Mouse (Mus musculus) ES-E14 (cell line): Measurements from ENCODE around the gene Scgb1b27. TPM values are rescaled to one million over a fixed set of nuclear protein-coding genes. Genes with fewer than 3 reads are reported as not detected.
A peak's percentile ranks its signal among the peaks of the same experiment; 100 is the strongest.
"Not testable (repeated sequence)": the region's sequence is repeated elsewhere in the genome, so short reads cannot be mapped to it uniquely, and the experiment has no call there.

Experiments
- DNase-seq: peaks from one replicate; pipeline ENCODE4 v3.0.0-alpha.2; 2013; ENCODE audit warnings: low read depth, low spot score
- H3K27ac ChIP-seq: 2 replicates; pipeline ENCODE4 v1.5.1; 2012; ENCODE audit warnings: low read depth, mild to moderate bottlenecking, low read length, moderate library complexity, mixed read lengths; ENCODE audit not compliant: poor library complexity, insufficient read depth, severe bottlenecking
- H3K36me3 ChIP-seq: 2 replicates; pipeline ENCODE4 v1.6.1; 2012; ENCODE audit warnings: mild to moderate bottlenecking, low read length, moderate library complexity, mixed read lengths; ENCODE audit not compliant: control insufficient read depth, poor library complexity, insufficient read depth, severe bottlenecking
- H3K4me1 ChIP-seq, 2 experiments: fragments of 150-350 bp in 1 of 2; sonication (generic) in 1 of 2; 2 replicates each; pipeline ENCODE4 v1.6.1; 2012; ENCODE audit warnings: low read length in 2 of 2, mild to moderate bottlenecking in 1 of 2, mixed read lengths in 1 of 2; ENCODE audit not compliant: control insufficient read depth in 2 of 2, insufficient read depth in 2 of 2, poor library complexity in 1 of 2
- H3K4me3 ChIP-seq, 2 experiments: fragments of 150-350 bp in 1 of 2; sonication (generic) in 1 of 2; 2 replicates each; pipeline ENCODE4 v1.5.1; 2012; ENCODE audit warnings: low read length in 2 of 2, low read depth in 1 of 2, mild to moderate bottlenecking in 1 of 2, mixed read lengths in 1 of 2; ENCODE audit not compliant: insufficient read depth in 1 of 2, poor library complexity in 1 of 2, severe bottlenecking in 1 of 2
- H3K9ac ChIP-seq: 2 replicates; pipeline ENCODE4 v1.6.1; 2012; ENCODE audit warnings: low read depth, mild to moderate bottlenecking, low read length, mixed read lengths; ENCODE audit not compliant: poor library complexity, insufficient read depth, severe bottlenecking
- H3K9me3 ChIP-seq: fragments of 150-350 bp; sonication (generic); 2 replicates; pipeline ENCODE4 v1.6.1; 2012; ENCODE audit warnings: low read depth, mild to moderate bottlenecking, low read length; ENCODE audit not compliant: control insufficient read depth, insufficient read depth
- CHD2 ChIP-seq: IDR thresholded peaks from 2 replicates; pipeline ENCODE4 v1.6.1; 2014; ENCODE audit warnings: mild to moderate bottlenecking, low read depth, low read length, inconsistent platforms
- HCFC1 ChIP-seq: IDR thresholded peaks from 2 replicates; pipeline ENCODE4 v1.6.1; 2012; ENCODE audit warnings: low read length, inconsistent platforms, borderline replicate concordance; ENCODE audit not compliant: insufficient read depth
- MAFK ChIP-seq: IDR thresholded peaks from 2 replicates; pipeline ENCODE4 v1.6.1; 2014; ENCODE audit warnings: mild to moderate bottlenecking, low read depth, low read length, inconsistent platforms; ENCODE audit not compliant: insufficient read depth
- ZC3H11A ChIP-seq: IDR thresholded peaks from 2 replicates; pipeline ENCODE4 v1.6.1; 2012; ENCODE audit warnings: low read depth, mild to moderate bottlenecking, inconsistent platforms, low read length, borderline replicate concordance
- ZNF384 ChIP-seq: IDR thresholded peaks from 2 replicates; pipeline ENCODE4 v1.6.1; 2012; ENCODE audit warnings: low read depth, low read length, inconsistent platforms
- in situ Hi-C, 2 experiments: fragments of 600-800 bp; cut with MboI; formaldehyde crosslinking; loops; one replicate each; pipeline ENCODE4 v1.15.1; 2025; ENCODE audit warnings: low sequenced_read_pairs in 2 of 2, inconsistent platforms in 1 of 2; ENCODE audit not compliant: unreplicated experiment in 2 of 2
- total RNA-seq: library from RNA; depleted of rRNA; stranded (reverse); fragments of 300-350 nt; gene quantifications from 2 replicates; pipeline ENCODE4 v1.2.3, GENCODE M21; 2012; rRNA removed

Gene Scgb1b27
- total RNA-seq, 1 experiment = not detected

- in situ Hi-C loops = no loop called here
- Histone ChIP-seq H3K27ac (no peak overlapping the region), H3K36me3 (no peaks in the 10 kb centered on the region), H3K9me3 (no peaks in the 10 kb centered on the region), H3K4me3 (no peak overlapping the region), H3K9ac (no peak overlapping the region), H3K4me1 (no peaks in the 10 kb centered on the region)
- DNase-seq = no peak
- TF ChIP-seq MAFK (no peak), ZNF384 (no peak), ZC3H11A (no peak), CHD2 (no peak), HCFC1 (no peak)
Measured at GRCm38 (mm10) chr7:34030026-34030425, 8.7 kb downstream of the Scgb1b27 start.

GRCm38 (mm10) chr7:34034579-34034978 is 13.3 kb downstream of the Scgb1b27 start:
- H3K36me3 ChIP-seq, H3K4me1 ChIP-seq, in situ Hi-C loops, H3K4me3 ChIP-seq, H3K9ac ChIP-seq, H3K27ac ChIP-seq, H3K9me3 ChIP-seq, DNase-seq: not testable (repeated sequence)

GRCm38 (mm10) chr7:34036076-34036815 is 15.0 kb downstream of the Scgb1b27 start:
- H3K4me1 ChIP-seq, H3K9me3 ChIP-seq, H3K4me3 ChIP-seq, in situ Hi-C loops, H3K9ac ChIP-seq, H3K36me3 ChIP-seq: not testable (repeated sequence)
- DNase-seq = peak; percentile 4
- peak overlapping the region; percentile 71 for H3K27ac ChIP-seq

GRCm38 (mm10) chr7:34068132-34068531 is 46.8 kb downstream of the Scgb1b27 start:
- H3K9me3 ChIP-seq, DNase-seq, H3K9ac ChIP-seq, H3K36me3 ChIP-seq, H3K27ac ChIP-seq, in situ Hi-C loops, H3K4me3 ChIP-seq, H3K4me1 ChIP-seq: not testable (repeated sequence)

Other genes starting within 250 kb of the Scgb1b27 start
- gene Scgb2b26, start 76.4 kb upstream of the Scgb1b27 start, total RNA-seq = not detected in 2 replicates
- gene Scgb2b27, start 7.5 kb upstream of the Scgb1b27 start, total RNA-seq = not detected in 2 replicates
- gene Scgb1b30, start 73.9 kb downstream of the Scgb1b27 start, total RNA-seq = not detected in 2 replicates
- 68.6 and 96.7 TPM in 2 replicates for gene Wtip, start 111.8 kb downstream of the Scgb1b27 start, total RNA-seq
- 298 and 351 TPM in 2 replicates for gene Uba2, start 148.1 kb downstream of the Scgb1b27 start, total RNA-seq
- gene Pdcd2l, start 175.2 kb downstream of the Scgb1b27 start, total RNA-seq = 57.7 and 69.2 TPM in 2 replicates
- 227 and 285 TPM in 2 replicates for gene Gpi1, start 208.9 kb downstream of the Scgb1b27 start, total RNA-seq
- not detected in 2 replicates for gene Gm6096, start 229.6 kb downstream of the Scgb1b27 start, total RNA-seq